22 mouse cellular contexts compared by ENCODE assay signal in genomic region chr17:65579766-65580165, GRCm38 (mm10). TPM values are rescaled to one million over a fixed set of nuclear protein-coding genes. Genes with fewer than 3 reads are reported as not detected.
A peak's percentile ranks its signal among the peaks of the same experiment; 100 is the strongest.
DNase-seq lines count a peak whose midpoint lies in the region; ATAC-seq and TF ChIP-seq lines count a peak whose summit lies in the region.
"Had no signal": no experiment of that assay in that cellular context is flagged by ENCODE, and none has a peak within 500 bp of the region (broad histone marks: within the 10 kb centered on the region; RNA-seq: fewer than 3 reads in every experiment).

No protein-coding gene starts in this region.

- no peaks in the 10 kb centered on the region for H3K9me3 ChIP-seq in liver, embryonic 11.5 days (ENCODE audit: control insufficient read depth, low read length)
- H3K9me3 ChIP-seq in liver, postnatal 0 days (ENCODE audit: low read length), result no peaks in the 10 kb centered on the region
- no peaks in the 10 kb centered on the region for H3K9me3 ChIP-seq in liver, embryonic 12.5 days (replicated peaks)
- H3K9me3 ChIP-seq: G1E had no signal

- no peak overlapping the region for H3K9ac ChIP-seq in liver, adult 2 months (ENCODE audit: low read depth, low read length)
- no peak overlapping the region for H3K9ac ChIP-seq in liver, embryonic 11.5 days (ENCODE audit: low read depth, low read length)
- H3K9ac ChIP-seq in liver, postnatal 0 days (replicated peaks), result no peak overlapping the region
- H3K9ac ChIP-seq in liver, embryonic 12.5 days, result no peak overlapping the region

- no peak for TF ChIP-seq CTCF in liver, adult 2 months (IDR thresholded peaks at IDR 0.05; ENCODE audit: low read depth, low read length)
- no peak for TF ChIP-seq CTCF in liver, postnatal 0 days (IDR thresholded peaks at IDR 0.05; ENCODE audit: low read depth)

- no peak for ATAC-seq in liver, embryonic 11.5 days (replicated peaks; ENCODE audit: low FRiP score)
- peak; percentile 64 for ATAC-seq in liver, postnatal 0 days
- no peak for ATAC-seq in liver, embryonic 12.5 days
- ATAC-seq: activated CD4-positive, CD25-positive, alpha-beta regulatory T cell, adult 4 months; CD4-positive, CD25-positive, alpha-beta regulatory T cell, adult 4 months; Patski had no signal

- H3K27me3 ChIP-seq in liver, adult 2 months (ENCODE audit: control insufficient read depth, insufficient read depth, low read length), result no peaks in the 10 kb centered on the region
- H3K27me3 ChIP-seq in liver, embryonic 11.5 days (replicated peaks; ENCODE audit: control insufficient read depth, insufficient read depth, low read length), result no peaks in the 10 kb centered on the region
- H3K27me3 ChIP-seq in liver, postnatal 0 days (ENCODE audit: insufficient read depth, low read length), result no peaks in the 10 kb centered on the region
- no peaks in the 10 kb centered on the region for H3K27me3 ChIP-seq in liver, embryonic 12.5 days (replicated peaks)
- H3K27me3 ChIP-seq: CH12.LX, Patski had no signal

- H3K4me2 ChIP-seq in liver, embryonic 11.5 days, result no peak overlapping the region
- no peak overlapping the region for H3K4me2 ChIP-seq in liver, postnatal 0 days (ENCODE audit: low read depth, low read length)
- H3K4me2 ChIP-seq in liver, embryonic 12.5 days, result no peak overlapping the region

- H3K79me2 ChIP-seq in liver, adult 2 months (ENCODE audit: control insufficient read depth, insufficient read depth, low read length), result no peaks in the 10 kb centered on the region; the same call in 1 of the 2 replicates

- peak; percentile 82 for DNase-seq in liver, adult 2 months (ENCODE audit: extremely low read depth, low read depth, low spot score)
- no peak for DNase-seq in liver, embryonic 11.5 days (ENCODE audit: low spot score)
- no peak for DNase-seq in liver, postnatal 0 days
- DNase-seq: adrenal gland, adult 2 months; adrenal gland, adult 8-10 months; adrenal gland, postnatal 10 days; adrenal gland, postnatal 14 days; adrenal gland, postnatal 25 days; adrenal gland, postnatal 36 days; B cell, adult 2 months; cerebellum, adult 11 months; cerebellum, adult 11-12 months; cerebellum, adult 18-20 months had no signal

- TF ChIP-seq POLR2A in liver, adult 2 months (IDR thresholded peaks at IDR 0.05; ENCODE audit: extremely low read depth, insufficient read depth, low read length), result no peak

- H3K4me3 ChIP-seq in liver, adult 2 months (ENCODE audit: insufficient read depth, low read depth, low read length), result no peak overlapping the region
- H3K4me3 ChIP-seq in liver, embryonic 11.5 days (ENCODE audit: low read depth, low read length), result no peak overlapping the region
- H3K4me3 ChIP-seq in liver, postnatal 0 days (ENCODE audit: low read depth, low read length), result no peak overlapping the region
- H3K4me3 ChIP-seq in liver, embryonic 12.5 days, result no peak overlapping the region

- TF ChIP-seq EP300 in liver, postnatal 0 days (IDR thresholded peaks at IDR 0.05; ENCODE audit: low read depth), result no peak

- H3K27ac ChIP-seq in liver, adult 2 months (replicated peaks; ENCODE audit: insufficient read depth, low read depth, low read length), result 0 out of 2 replicates have a peak overlapping the region, but pooled peaks have one; percentile 20
- H3K27ac ChIP-seq in liver, embryonic 11.5 days (ENCODE audit: low read depth, low read length), result no peak overlapping the region
- H3K27ac ChIP-seq in liver, postnatal 0 days (ENCODE audit: low read depth), result no peak overlapping the region
- no peak overlapping the region for H3K27ac ChIP-seq in liver, embryonic 12.5 days

- H3K4me1 ChIP-seq in liver, adult 2 months (ENCODE audit: control insufficient read depth, insufficient read depth, low read length), result peaks cover 4% of the 10 kb centered on the region; the same call in 1 of the 2 replicates
- no peaks in the 10 kb centered on the region for H3K4me1 ChIP-seq in liver, embryonic 11.5 days (replicated peaks; ENCODE audit: control insufficient read depth, insufficient read depth, low read length)
- no peaks in the 10 kb centered on the region for H3K4me1 ChIP-seq in liver, postnatal 0 days (ENCODE audit: insufficient read depth)
- H3K4me1 ChIP-seq in liver, embryonic 12.5 days, result no peaks in the 10 kb centered on the region; the same call in 1 of the 2 replicates

- peaks cover 26% of the 10 kb centered on the region for H3K36me3 ChIP-seq in liver, adult 2 months (ENCODE audit: control insufficient read depth, insufficient read depth, low read length)
- peaks cover 10% of the 10 kb centered on the region; the same call in 1 of the 2 replicates for H3K36me3 ChIP-seq in liver, embryonic 11.5 days (ENCODE audit: control insufficient read depth, insufficient read depth, low read length)
- H3K36me3 ChIP-seq in liver, postnatal 0 days (replicated peaks; ENCODE audit: insufficient read depth, low read length), result peaks cover 41% of the 10 kb centered on the region
- peaks cover 49% of the 10 kb centered on the region for H3K36me3 ChIP-seq in liver, embryonic 12.5 days

- WGBS in liver, adult 2 months, result 57% methylated on average over 7 of the region's 7 CpGs
- WGBS in liver, embryonic 11.5 days, result 93% methylated on average over 7 of the region's 7 CpGs
- WGBS in liver, postnatal 0 days (ENCODE audit: insufficient replicate concordance), result 85% methylated on average over 7 of the region's 7 CpGs
- WGBS in liver, embryonic 12.5 days (ENCODE audit: insufficient replicate concordance), result 91% methylated on average over 7 of the region's 7 CpGs

RNA-seq across cellular contexts. Expression of gene Vapa, which starts 33.6 kb away (rescaled TPM):
- total RNA-seq in liver, adult 2 months (2014; rRNA removed), result 48.9 and 51.7 TPM in 2 replicates
- polyA plus RNA-seq in liver, adult 2 months (2012; rRNA removed), result 17.9 and 19.0 TPM in 2 replicates
- 158 and 163 TPM in 2 replicates for polyA plus RNA-seq in liver, embryonic 11.5 days (2014; fragmentation: Nextera tagmentation; extraction: Ambion mirVana)
- 84.0 and 93.8 TPM in 2 replicates for polyA plus RNA-seq in liver, postnatal 0 days (2015; fragmentation: Nextera tagmentation; extraction: Ambion mirVana)
- polyA plus RNA-seq in liver, embryonic 12.5 days (2016; fragmentation: Nextera tagmentation; extraction: Ambion mirVana), result 106 and 107 TPM in 2 replicates

RNA-seq across cellular contexts. Expression of gene Tmem232, which starts 39.2 kb away (rescaled TPM):
- total RNA-seq in liver, adult 2 months (2014; rRNA removed), result not detected in 2 replicates
- not detected in 2 replicates for polyA plus RNA-seq in liver, adult 2 months (2012; rRNA removed)
- not detected in 2 replicates for polyA plus RNA-seq in liver, embryonic 11.5 days (2014; fragmentation: Nextera tagmentation; extraction: Ambion mirVana)
- polyA plus RNA-seq in liver, postnatal 0 days (2015; fragmentation: Nextera tagmentation; extraction: Ambion mirVana), result not detected in 2 replicates
- not detected in 2 replicates for polyA plus RNA-seq in liver, embryonic 12.5 days (2016; fragmentation: Nextera tagmentation; extraction: Ambion mirVana)
- total RNA-seq: adrenal gland, adult 18-20 months; adrenal gland, adult 2 months; adrenal gland, adult 8-10 months; adrenal gland, postnatal 14 days; adrenal gland, postnatal 25 days; adrenal gland, postnatal 36 days; CH12.LX; G1E; MEL had no signal
- polyA plus RNA-seq: activated CD4-positive, CD25-positive, alpha-beta regulatory T cell, adult 4 months; adrenal gland, adult 2 months; C2C12; CD4-positive, CD25-positive, alpha-beta regulatory T cell, adult 4 months; G1E; Patski had no signal
